Mouse (Mus musculus) layer of hippocampus, postnatal 10 days (tissue): ENCODE data around the gene Acod1. TPM values are rescaled to one million over a fixed set of nuclear protein-coding genes. Genes with fewer than 3 reads are reported as not detected.

ENCODE experiments used
- DNase-seq, 2 experiments: peaks; one replicate each; pipeline ENCODE4 v3.0.0; 2021; ENCODE audit warnings: low spot score in 2 of 2
- long read RNA-seq: library from polyadenylated mRNA; stranded (forward); transcript quantifications from one replicate; pipeline ENCODE4 v2.0.0, GENCODE M21; 2023
- total RNA-seq, 2 experiments: library from RNA; stranded (reverse); gene quantifications; 2 replicates each; pipeline ENCODE4 v1.2.3; 2021

The Acod1 gene
- total RNA-seq = not detected
- long read RNA-seq = 0 reads

DNA sequence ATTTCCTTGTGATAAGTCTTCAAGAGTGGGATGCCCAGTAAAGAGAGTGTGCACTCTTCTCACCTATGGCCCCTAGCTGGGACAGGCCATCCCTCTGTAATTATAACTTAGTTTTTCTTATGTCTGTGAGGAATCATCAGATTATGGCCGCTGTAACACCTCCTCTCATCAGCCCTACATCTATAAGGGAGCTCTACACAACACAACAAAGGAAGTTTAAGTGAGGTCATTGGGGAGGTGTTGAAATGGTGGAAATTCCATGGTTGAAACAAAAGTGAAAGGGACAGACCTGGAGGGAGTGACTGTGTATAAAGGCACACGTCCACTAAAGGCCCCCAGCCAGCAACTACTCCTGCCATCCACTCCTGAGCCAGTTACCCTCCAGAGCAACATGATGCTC lies at the start of gene Acod1:
TSS of gene Acod1 (plus strand) at position 301 of the 400 bp plus-strand sequence.
- no peak for DNase-seq

DNA sequence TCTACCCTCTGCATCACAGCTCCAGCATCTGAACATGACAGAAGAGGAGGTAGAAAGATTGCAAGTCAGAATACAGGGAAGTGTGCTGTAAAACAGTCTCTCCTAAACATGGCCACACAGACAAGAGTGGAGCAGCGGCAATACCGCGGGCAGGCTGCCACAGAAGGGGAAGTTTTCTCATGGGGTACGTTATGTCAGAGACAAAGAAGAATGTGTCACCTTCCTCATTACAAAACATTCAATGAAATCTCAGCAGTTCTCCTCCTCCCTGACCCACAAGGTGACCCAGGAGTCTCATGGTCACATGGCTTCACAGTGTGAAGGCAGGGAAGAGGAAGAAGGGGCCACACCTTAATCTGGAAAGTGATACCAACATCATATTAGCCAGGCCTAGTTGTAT lies 39.0 kb upstream of the Acod1 start:
- DNase-seq = no peak

DNA sequence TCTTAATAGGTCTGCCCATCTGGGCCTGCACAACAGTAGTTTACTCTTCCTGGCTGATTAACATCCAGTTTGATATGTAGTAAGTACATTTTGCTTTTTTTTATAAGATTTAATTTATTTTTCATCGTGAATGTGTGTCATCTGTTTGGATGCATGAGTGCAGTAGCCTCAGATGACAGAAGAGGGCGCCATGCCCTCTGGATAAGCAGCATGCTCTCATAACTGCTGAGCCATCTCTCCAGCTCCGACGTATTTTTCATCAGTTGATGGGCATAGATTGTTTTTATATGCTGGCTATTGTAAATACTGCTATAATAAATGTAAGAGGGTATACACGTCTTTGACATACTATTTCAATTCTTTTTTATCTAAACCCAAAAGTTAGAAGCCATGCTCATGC lies 35.0 kb upstream of the Acod1 start:
- peak; percentile 30 to 52 for DNase-seq

DNA sequence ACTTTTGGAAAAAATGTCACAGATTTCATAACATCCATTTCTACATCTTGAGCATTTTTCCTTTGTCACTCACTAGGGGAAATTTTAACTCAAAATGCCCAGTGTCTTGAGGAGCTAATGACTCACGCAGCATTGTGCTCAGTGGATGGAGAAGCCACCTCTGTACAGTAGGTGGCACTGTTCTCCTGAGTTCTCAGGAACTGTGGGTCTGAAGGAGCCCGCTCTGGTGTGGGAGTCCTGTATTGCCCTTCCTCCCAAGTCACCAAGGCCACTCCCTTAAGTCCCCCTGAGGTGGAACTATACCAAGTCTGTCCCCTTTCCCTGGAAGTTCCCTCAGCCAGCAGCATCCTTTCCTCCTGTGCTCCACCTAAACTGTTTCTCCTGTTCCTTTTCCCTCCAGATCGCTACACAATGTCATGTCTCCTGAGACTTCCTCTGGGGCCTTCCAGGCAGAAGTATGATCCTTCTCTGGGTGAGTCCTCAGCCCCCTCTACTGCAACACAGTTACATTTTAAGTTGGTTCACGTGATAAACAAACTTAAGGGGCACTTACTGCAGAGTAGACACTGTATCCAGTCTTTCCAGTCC lies 34.1 kb upstream of the Acod1 start:
- DNase-seq = peak; percentile 65 to 70

DNA sequence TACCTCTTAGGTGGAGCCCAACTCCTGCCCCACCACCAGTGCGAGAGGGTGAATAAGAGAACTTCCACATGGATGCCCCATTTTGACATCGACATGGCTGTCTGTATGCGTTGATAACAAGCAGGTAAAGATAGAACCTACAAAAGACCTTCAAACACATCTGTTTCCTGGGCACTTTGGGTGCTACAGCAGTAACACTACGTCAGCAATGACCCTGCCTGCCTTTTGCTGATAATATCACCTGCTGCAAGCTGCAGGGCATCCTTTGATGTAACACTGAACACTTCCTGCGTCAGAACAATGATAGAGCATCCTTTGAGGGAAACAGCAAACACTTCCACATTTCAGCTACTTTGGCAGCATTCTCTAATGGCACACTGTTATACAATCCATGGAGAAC lies 29.8 kb upstream of the Acod1 start:
- DNase-seq = no peak

DNA sequence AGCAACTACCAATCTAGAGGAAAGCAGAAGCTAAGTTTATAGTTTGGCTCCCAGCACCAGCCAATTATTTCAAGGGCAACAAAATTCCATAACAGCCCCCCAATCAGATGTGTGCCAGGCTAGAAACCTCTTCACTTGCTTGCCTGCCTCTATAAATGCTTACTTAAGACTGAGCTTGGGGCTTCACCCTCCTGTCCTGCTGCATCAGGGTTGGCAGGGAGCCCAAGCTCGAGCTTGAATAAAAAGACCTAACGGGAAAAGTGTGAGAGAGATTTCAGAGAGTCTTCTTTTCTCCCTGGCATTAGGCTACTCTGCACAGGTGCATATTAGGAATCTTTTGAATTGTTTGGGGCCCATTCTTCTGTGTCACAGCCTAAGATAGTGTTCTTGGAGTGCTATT lies 26.7 kb upstream of the Acod1 start:
- DNase-seq = no peak

DNA sequence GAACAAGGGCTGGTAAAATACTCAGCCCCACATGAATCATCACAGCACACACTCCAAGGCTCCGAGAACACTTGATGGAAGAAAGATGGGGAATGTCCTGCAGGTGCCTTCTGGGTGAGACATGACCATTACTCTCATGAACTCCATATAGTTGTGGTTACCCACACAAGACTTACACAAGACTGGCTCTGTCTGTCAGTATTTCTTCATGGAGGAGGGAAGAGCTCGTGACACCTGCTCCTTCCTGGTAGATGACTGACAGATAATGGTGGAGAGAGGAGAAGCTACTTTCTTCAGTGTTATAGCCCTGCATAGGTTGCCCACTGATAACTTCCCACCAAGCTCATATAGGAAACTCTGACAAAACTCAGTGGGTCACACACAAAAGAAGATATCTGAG lies 17.6 kb upstream of the Acod1 start:
- DNase-seq = no peak

DNA sequence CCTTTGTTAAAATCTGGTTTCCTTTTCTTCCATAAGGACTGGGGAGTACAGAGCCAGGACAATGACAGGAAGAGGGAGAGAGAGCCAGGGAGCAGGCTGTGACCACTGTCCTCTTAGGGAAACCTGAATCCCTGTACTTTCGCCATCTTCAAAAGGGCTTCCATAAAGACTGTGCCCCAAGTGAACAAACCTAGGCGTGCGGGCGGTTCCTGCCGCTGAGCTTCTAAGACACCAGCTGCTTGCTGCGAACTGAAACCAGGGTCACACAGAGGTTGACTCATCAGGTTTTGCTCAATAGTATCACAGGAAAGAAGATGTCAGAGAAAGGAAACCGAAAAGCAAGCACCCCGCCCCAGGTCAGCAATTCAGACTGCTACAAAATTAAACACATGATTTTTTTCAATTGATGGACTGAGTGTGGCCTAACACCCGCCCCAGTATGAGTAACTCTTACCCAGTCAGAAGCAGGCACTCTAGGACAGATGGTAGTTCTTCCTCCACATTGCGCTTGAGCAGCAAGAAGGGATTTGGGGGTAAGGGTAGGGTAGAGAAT lies 13.4 kb upstream of the Acod1 start:
- no peak for DNase-seq

DNA sequence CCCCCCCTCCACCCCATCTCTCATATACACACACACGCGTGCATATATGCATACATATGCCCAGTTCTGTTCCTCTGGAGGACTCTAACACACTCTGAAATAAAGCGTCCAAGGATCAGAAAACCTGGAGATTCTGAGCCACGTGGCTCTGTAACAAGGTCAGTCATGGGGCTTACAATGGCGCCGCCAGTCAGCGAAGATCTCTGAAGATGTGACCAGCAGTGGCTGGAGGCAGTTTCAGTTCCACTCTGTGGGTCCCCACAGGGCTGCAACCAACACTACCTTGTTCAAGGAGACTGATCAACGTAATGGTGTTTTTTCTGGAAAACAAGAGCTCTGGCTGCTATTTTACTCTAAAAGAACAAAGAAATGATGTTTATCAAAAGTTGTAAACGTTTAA lies 12.7 kb upstream of the Acod1 start:
- DNase-seq = no peak

DNA sequence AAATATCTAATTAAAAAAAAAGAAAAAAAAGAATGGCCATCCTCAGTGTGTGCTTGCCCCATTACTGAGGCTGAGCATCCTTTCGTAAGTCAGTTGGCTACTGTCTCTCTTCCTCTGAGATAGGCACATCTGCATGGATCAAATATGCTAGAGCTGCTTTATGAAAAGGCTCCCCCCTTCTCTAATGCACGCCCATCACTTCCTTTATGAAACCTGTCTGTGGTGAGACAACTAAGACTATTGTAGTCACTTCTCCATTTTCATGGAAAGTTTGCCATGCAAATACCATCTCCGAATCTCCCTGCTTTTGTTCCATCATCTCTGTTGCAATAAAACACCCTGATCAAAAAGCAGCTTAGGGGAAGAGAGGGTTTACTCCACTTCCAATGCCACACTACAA lies 9.8 kb upstream of the Acod1 start:
- no peak for DNase-seq

DNA sequence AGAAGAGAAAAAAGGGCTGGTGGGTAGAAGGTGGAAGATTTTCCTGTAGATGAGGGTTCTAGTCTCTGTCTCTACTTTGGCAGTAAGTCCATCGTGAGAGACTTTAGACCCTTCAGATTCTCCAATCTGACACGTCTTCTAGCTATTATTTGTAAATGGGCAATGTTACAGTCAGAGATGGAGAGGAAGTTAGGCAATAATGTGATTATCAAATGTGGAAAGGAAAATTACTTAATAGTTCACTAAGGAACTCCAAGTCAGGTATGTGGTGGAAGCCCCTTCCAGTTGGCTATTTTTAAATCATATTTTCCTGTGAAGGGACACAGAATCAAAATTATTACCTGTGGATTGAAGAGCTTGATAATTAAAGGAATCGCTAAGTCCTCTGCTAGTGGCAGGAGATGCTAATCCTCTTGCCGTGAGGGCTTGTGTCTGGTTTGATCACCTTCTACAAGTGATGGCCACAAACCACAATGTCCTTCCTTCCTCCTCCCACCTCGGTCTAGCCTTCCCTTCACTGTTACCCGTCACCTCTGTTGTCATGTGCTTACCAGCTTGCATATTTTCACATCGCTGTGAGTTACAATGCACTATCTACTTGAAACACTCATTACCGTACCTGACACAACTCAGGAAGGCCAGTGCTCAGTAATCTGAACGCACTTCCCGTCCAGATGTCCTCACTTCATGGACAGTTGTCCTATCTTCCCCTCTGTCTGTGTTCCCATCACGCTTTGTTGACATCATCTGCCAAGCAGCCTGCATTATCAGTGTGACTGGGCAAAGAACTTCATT lies 1.7 kb downstream of the Acod1 start:
- no peak for DNase-seq

DNA sequence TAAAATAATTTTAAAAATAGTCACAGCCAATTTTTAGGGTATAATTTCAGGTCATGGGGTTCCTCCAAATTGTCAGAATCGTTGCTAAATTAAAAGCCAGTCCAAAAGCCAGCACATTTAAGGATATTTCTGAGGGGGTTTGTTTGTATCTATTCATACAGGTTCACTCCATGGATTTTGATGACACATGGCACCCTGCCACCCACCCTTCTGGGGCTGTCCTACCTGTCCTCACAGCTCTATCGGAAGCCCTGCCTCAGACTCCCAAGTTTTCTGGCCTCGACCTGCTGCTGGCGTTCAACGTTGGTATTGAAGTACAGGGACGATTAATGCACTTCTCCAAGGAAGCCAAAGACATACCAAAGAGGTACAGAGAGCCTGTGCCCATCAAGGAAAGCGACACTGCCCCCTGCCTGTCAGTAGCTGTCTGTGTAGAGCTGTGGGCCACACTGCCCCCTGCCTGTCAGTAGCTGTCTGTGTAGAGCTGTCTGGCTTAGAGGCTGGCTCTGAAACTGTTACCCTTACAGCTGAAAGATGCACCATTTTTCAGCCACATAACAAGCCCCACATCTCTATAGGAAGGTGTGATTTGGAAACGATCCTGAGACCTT lies 4.5 kb downstream of the Acod1 start:
- peak; percentile 76 to 83 for DNase-seq

DNA sequence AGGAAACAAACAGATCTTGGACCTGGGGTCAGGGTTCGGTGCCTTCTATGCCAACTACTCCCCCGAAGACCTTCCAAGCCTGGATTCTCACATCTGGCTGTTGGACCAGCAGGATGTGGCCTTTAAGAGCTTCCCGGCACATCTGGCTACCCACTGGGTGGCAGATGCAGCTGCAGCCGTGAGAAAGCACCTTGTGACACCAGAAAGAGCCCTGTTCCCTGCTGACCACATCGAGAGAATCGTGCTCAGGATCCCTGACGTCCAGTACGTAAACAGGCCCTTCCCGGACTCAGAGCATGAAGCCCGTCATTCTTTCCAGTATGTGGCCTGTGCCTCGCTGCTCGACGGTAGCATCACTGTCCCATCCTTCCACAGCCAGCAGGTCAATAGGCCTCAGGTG lies 8.0 kb downstream of the Acod1 start:
- no peak for DNase-seq

DNA sequence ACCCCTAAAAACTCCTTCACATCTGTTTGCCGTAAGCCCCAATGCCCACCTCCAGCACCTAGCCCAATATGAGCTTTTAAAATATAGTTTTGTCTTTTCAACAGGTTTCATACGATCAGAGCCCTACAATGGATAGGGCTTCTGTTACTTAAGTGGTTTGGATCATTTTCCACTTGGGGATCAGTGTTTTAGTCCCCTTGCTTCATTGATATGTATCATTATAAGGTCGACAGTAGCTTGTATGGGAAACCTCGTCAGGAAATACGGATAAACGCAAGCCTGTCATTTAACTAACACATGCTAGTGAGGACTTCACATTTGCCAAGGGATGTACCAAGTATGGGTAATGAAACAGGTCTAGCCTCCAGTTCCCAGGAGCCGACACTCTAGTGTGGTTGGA lies 9.8 kb downstream of the Acod1 start:
- no peak for DNase-seq

DNA sequence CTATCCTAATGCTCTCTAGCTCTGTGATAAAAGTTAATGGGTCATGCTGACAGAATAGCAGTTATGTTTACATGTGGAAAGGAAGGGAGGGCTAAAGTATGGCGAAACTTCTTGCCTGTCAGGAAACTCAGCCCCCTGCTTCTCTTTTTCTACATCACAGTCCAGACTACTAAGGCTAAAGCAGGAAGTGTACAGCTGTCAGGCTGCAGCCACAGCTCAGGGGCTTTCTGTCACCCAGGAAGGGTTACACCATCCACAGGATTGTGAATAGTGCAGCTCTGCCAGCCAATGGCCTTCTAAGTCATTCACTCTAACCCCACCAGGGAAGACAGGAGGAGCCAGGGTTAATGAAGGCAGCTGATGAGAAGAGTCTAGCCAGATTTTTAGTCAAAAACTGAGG lies 12.2 kb downstream of the Acod1 start:
- no peak for DNase-seq

DNA sequence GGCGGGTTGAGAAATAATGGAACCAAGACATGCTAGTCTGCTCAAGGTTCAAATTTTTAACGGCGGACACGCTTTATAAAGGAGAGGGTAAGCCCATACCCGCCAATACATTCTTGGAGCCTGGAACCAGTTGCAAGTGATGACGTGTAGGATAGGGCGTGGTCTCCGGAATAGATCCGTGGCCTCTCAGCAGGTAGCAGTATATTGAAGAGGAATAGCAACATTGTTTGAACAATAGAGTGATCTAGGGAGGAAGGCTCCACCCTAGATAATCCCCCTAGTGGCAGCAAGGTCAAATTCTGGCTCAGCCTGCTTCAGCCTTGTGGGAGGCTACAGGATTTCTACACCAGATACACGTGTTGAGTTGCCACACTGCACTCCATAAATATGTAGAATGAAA lies 12.7 kb downstream of the Acod1 start:
- DNase-seq = no peak

DNA sequence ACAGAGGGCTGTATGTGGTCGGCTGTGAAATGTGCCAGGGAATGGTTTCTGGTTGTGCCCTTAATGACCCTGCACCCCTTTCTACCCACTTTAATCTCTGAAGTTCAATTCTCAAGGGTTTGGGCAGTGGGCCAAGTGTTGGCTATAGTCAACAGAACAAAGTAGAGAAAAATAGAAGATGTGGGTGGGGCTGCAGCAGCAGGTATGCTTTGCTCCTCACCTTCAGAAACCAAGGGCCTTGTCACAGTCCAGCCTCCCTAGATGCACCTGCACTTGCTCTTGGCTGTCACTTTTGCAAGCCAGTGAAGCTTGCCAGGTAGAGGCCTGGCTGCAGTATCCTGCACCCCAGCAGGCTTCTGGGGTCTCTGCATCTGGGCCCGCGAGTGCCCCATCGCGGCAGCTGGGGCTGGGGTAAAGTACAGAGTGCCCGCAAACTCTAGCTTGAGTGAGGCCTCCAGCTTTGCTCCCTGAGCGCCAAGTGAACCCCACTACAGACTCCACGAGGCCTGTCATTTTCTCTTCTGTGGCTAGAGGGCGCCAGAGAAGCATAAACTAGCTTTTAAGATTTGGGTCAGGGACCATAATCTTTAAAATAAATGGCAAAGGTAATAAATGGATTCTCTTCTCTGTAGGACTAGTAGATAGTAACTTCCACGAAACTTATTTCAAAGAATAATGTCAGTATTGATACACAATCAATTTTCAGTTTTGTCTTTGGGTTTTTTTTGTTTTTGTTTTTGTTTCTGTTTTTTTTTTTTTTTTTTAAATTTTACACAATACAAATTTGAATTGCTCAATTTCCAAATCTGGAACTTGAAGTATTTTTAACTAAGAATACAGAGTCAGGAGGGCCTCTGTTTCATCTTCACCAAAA lies 18.8 kb downstream of the Acod1 start:
- peak; percentile 79 to 82 for DNase-seq

DNA sequence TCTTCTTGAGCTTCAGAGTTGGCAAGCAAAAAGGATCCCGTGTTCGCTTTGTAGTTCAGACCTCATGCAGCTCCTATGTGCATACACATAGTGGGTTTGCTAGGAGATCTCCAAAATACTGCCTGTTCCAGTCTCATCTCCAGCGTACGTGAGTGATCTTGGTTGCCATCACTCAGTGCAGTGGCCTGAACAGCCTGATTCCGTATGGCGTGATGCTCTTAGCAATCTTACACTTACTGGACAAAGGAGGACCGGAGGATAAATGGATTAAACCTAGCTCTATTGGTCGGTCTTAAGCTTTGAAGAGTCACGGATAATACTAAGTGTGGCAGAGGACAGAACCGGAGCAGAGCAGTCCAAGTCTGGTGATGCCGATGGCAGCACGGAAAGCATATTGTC lies 22.7 kb downstream of the Acod1 start:
- no peak for DNase-seq

DNA sequence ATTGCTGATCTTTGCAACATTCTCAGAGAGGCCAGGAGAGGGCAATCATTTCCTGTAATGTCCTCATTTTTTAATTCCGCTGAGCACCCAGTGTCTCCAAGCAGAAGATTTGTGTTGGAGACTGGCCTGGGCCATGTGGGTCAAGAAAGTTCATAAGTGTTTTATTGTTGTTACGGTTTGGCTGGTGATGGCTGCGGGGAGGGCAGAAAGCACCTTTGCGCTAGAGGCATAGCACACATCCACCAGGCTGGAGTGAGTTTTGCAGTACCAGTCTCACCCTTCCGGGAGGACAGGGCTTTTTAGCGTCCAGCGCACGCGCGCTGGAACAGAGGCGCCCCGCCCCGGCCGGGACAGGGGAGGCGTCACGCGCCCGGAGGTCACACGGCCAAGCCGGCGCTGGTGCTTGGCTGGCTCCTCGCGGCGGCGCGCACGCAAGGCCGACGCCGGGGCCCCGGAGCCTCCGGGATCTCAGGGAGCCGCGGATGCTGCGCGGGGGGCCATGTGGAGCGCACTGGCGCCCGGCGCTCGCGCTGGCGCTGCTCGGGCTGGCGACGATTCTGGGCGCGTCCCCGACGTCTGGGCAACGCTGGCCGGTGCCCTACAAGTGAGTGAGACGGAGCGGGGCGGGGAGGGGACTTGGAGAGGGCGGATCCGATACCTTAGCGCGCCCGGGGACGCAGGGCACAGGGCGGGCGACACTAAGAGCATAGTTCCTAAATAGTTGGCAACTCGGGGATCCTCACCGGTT lies 23.3 kb downstream of the Acod1 start, which contains the start of gene Cln5:
TSS of gene Cln5 (plus strand) at position 353 of the 748 bp plus-strand sequence.
- peak; percentile 83 to 89 for DNase-seq

DNA sequence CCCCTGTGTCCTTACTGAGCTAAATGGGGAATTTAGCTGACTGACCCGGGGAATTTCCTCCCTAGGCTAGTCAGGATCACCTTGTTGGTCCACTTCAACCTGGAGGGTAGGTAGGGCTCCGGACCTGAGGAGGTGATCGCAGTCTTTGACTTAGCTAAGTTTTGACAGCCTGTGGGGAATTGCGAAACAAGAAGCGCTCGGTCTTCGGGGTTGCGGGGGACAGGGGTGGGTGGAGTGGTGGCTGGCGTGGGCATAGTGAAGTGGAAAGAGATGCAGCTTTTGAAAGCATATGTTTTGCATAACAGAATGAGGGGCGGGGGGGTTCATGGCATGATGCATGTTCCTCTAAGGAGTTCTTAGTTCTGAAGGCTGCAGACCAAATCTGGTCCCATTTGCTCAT lies 24.0 kb downstream of the Acod1 start:
- DNase-seq = no peak

DNA sequence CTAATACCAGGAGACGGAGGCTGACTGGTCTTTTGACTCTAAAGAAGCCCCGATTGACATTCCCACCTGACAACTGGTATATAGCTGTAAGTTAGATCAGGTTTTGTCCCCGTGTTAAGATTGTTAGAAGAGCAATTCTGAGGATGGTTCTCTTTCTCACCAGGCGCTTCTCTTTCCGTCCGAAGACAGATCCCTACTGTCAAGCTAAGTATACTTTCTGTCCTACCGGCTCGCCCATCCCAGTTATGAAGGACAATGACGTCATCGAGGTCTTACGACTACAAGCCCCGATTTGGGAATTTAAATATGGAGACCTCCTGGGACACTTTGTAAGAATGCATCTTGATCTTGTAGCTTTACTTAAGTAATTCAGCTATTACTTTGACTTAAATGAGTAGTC lies 24.7 kb downstream of the Acod1 start:
- no peak for DNase-seq
